Mouse (Mus musculus): ENCODE data around the gene Lrrc20. TPM values are rescaled to one million over a fixed set of nuclear protein-coding genes. Genes with fewer than 3 reads are reported as not detected.

Lrrc20 gene
- polyA plus RNA-seq, 1 experiment = 5.8 TPM

DNA sequence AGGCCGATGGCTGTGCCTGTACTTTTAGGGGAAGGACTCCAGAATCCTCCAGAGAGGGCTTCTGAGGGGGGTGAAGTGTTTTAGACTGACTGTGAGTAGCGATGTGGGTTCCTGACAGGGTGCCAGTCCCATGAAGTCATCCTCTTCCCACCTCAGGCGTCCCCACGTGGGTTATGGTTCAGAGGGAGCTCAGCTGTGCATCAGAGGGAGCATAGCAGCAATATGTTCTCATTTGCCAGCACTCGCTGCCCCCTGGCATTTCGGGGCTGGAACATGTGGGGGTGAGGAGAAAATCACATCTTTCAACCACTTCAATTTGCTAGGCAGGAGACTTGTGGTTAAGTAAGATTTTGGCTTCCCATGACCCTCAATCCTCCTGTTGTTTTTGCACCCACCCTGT lies 79.6 kb downstream of the Lrrc20 start:
- H3K4me1 ChIP-seq (ENCODE audit: control insufficient read depth, insufficient read depth, insufficient read length) = no peaks in the 10 kb centered on the region
- no peaks in the 10 kb centered on the region for H3K36me3 ChIP-seq (ENCODE audit: control insufficient read depth, insufficient read depth, low read length)
- H3K4me3 ChIP-seq (ENCODE audit: extremely low read depth, insufficient read depth, insufficient read length) = no peak overlapping the region
- no peak for DNase-seq (ENCODE audit: low read depth in 1 of 2, low spot score in 2 of 2)
- WGBS = 91% methylated on average over 6 of the region's 6 CpGs
- H3K27ac ChIP-seq (ENCODE audit: insufficient read depth, low read length) = no peak overlapping the region
- no peaks in the 10 kb centered on the region for H3K27me3 ChIP-seq (ENCODE audit: control insufficient read depth, insufficient read depth, low read length)
- TF ChIP-seq CTCF (IDR thresholded peaks at IDR 0.05; ENCODE audit: extremely low read depth, insufficient read depth, insufficient read length, insufficient replicate concordance) (no peak), POLR2A (IDR thresholded peaks at IDR 0.05; ENCODE audit: low read depth, low read length) (no peak)

DNA sequence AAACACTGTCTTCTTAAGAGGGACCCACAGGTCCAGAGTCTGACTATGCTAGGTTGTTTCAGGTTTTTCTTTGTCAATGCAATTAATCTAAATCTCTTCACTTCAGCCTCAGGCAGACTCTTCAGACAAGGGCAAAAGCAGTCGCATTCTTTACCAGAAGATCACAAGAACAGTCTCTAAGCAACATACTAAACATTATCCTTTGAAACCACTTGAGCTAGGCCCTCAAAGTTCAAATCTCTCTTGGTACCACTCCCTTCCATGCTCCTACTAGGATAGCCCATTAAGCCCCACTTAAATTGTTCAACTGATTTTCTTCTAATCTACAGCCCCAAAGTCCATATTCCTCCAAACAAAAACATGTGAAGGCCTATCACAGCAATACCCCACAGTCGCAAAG lies 83.0 kb downstream of the Lrrc20 start:
- Histone ChIP-seq H3K27ac (ENCODE audit: insufficient read depth, low read length) (no peak overlapping the region), H3K4me1 (ENCODE audit: control insufficient read depth, insufficient read depth, insufficient read length) (no peaks in the 10 kb centered on the region), H3K27me3 (ENCODE audit: control insufficient read depth, insufficient read depth, low read length) (no peaks in the 10 kb centered on the region), H3K4me3 (ENCODE audit: extremely low read depth, insufficient read depth, insufficient read length) (no peak overlapping the region), H3K36me3 (ENCODE audit: control insufficient read depth, insufficient read depth, low read length) (no peaks in the 10 kb centered on the region)
- WGBS = 88% methylated on average over 2 of the region's 2 CpGs
- TF ChIP-seq CTCF (IDR thresholded peaks at IDR 0.05; ENCODE audit: extremely low read depth, insufficient read depth, insufficient read length, insufficient replicate concordance) (no peak), POLR2A (IDR thresholded peaks at IDR 0.05; ENCODE audit: low read depth, low read length) (no peak)
- no peak for DNase-seq (ENCODE audit: low read depth in 1 of 2, low spot score in 2 of 2)

DNA sequence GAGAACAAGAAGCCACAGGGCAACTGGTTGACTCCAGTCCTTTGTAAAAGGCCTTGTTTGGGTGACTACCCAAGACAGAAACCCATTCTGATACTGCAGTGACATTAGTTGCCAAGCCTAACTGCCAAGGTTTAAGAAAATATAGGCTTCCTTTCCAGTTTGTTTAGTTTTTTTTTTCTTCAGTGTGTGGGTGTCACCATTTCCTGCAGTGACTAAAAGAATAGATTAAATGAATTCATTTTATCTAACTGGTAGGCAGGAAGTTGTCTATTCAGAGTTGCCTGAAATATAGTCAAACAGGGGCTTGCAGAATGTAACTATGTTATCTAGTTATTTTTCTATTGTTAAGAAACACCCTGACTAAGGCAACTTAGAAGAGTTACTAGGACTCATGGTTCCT lies 83.9 kb downstream of the Lrrc20 start:
- no peak overlapping the region for H3K4me3 ChIP-seq (ENCODE audit: extremely low read depth, insufficient read depth, insufficient read length)
- H3K4me1 ChIP-seq (ENCODE audit: control insufficient read depth, insufficient read depth, insufficient read length) = no peaks in the 10 kb centered on the region
- H3K36me3 ChIP-seq (ENCODE audit: control insufficient read depth, insufficient read depth, low read length) = no peaks in the 10 kb centered on the region
- TF ChIP-seq CTCF (IDR thresholded peaks at IDR 0.05; ENCODE audit: extremely low read depth, insufficient read depth, insufficient read length, insufficient replicate concordance) = no peak
- TF ChIP-seq POLR2A (IDR thresholded peaks at IDR 0.05; ENCODE audit: low read depth, low read length) = no peak
- H3K27ac ChIP-seq (ENCODE audit: insufficient read depth, low read length) = no peak overlapping the region; the same call in 1 of the 2 replicates
- no peaks in the 10 kb centered on the region for H3K27me3 ChIP-seq (ENCODE audit: control insufficient read depth, insufficient read depth, low read length)
- DNase-seq (ENCODE audit: low read depth in 1 of 2, low spot score in 2 of 2) = no peak

DNA sequence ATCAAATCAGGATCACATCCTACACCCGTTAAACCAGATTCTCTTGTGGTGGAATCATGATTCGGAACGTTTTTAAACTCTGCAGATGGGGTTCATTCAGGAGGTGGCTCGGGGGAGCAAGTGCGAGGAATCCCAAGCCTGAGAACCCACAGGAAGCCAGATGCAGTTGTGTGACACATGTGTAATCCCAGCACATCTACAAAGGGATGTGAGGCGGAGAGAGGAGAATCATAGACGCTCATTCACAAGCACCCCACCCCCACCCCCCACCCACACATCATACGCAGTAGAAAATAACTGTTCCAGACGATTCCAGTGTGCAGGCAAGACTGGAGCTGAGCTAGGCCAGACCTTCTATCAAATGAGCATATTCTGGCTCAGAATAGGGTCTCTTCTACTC lies 87.9 kb downstream of the Lrrc20 start:
- no peak overlapping the region for H3K4me3 ChIP-seq (ENCODE audit: extremely low read depth, insufficient read depth, insufficient read length)
- H3K4me1 ChIP-seq (ENCODE audit: control insufficient read depth, insufficient read depth, insufficient read length) = no peaks in the 10 kb centered on the region
- H3K27ac ChIP-seq (ENCODE audit: insufficient read depth, low read length) = no peak overlapping the region
- H3K27me3 ChIP-seq (ENCODE audit: control insufficient read depth, insufficient read depth, low read length) = no peaks in the 10 kb centered on the region
- H3K36me3 ChIP-seq (ENCODE audit: control insufficient read depth, insufficient read depth, low read length) = no peaks in the 10 kb centered on the region
- TF ChIP-seq POLR2A (IDR thresholded peaks at IDR 0.05; ENCODE audit: low read depth, low read length) = no peak
- TF ChIP-seq CTCF (IDR thresholded peaks at IDR 0.05; ENCODE audit: extremely low read depth, insufficient read depth, insufficient read length, insufficient replicate concordance) = no peak
- 88% methylated on average over 9 of the region's 9 CpGs for WGBS
- DNase-seq (ENCODE audit: low read depth in 1 of 2, low spot score in 2 of 2) = no peak

DNA sequence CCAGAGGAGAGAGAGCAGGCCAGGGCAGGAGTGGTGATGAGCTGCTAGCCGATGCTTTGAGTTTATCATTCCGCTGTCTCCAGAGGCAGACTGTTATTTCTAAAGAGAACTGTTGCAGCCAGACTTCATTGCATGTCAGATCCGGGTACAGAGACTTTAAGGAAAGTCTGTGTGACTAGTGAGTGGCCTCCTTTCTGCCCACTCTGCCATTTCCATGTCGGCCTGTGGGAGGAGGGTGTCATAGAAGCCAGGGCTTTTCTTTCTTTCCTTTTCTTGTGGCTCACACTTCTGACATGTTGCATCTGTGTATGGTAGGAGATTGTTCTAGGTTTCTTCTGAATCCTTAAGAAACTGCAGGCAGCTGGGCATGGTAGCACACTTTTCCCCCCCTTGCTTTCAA lies 88.8 kb downstream of the Lrrc20 start:
- H3K27ac ChIP-seq (ENCODE audit: insufficient read depth, low read length) = no peak overlapping the region
- H3K27me3 ChIP-seq (ENCODE audit: control insufficient read depth, insufficient read depth, low read length) = no peaks in the 10 kb centered on the region
- no peak overlapping the region for H3K4me3 ChIP-seq (ENCODE audit: extremely low read depth, insufficient read depth, insufficient read length)
- no peaks in the 10 kb centered on the region for H3K36me3 ChIP-seq (ENCODE audit: control insufficient read depth, insufficient read depth, low read length)
- DNase-seq (ENCODE audit: low read depth in 1 of 2, low spot score in 2 of 2) = no peak
- WGBS = 84% methylated on average over 4 of the region's 4 CpGs
- no peaks in the 10 kb centered on the region for H3K4me1 ChIP-seq (ENCODE audit: control insufficient read depth, insufficient read depth, insufficient read length)
- no peak for TF ChIP-seq POLR2A (IDR thresholded peaks at IDR 0.05; ENCODE audit: low read depth, low read length)
- TF ChIP-seq CTCF (IDR thresholded peaks at IDR 0.05; ENCODE audit: extremely low read depth, insufficient read depth, insufficient read length, insufficient replicate concordance) = no peak

DNA sequence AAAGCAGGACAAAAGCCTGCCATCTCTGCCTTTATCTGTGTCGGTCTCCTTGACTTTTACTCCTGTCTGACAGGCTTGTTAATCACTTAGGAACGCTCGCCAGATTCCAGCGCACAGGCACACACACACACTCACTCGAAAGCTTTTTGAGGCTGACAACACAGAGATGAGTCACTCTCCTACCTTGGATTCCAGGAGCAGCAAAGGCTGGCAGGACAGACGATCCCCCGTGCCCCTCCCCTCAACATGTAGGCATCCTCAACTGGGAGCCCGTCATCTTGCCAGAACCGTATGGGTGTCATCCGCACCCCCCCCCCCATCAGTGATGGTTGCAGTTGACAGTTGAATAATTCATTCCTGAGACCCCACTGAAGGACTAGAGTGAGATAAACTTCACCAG lies 94.6 kb downstream of the Lrrc20 start:
- H3K27ac ChIP-seq (ENCODE audit: insufficient read depth, low read length) = no peak overlapping the region
- TF ChIP-seq POLR2A (IDR thresholded peaks at IDR 0.05; ENCODE audit: low read depth, low read length) = no peak
- WGBS = 88% methylated on average over 10 of the region's 10 CpGs

DNA sequence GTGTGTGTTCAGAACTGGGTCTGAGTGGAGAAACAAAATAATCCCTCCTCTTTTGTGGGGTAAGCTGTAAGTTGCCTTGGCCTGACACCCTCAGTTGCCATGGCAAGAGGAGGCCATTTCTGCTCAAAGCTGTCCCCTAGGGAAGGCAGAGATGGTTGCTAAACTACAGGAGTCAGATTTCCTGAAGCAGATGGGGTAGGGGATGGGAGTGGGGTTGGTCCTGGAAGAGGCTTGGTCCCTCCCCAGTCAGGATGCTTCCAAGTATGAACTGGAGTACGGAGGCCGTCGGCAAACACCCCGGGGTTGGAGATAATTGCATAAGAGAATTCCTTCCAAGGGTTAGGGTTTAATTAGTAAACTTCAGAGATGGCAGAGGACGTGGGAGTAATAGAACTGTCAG lies 96.5 kb downstream of the Lrrc20 start:
- Histone ChIP-seq H3K27ac (ENCODE audit: insufficient read depth, low read length) (no peak overlapping the region), H3K36me3 (ENCODE audit: control insufficient read depth, insufficient read depth, low read length) (no peaks in the 10 kb centered on the region), H3K4me3 (ENCODE audit: extremely low read depth, insufficient read depth, insufficient read length) (no peak overlapping the region), H3K27me3 (ENCODE audit: control insufficient read depth, insufficient read depth, low read length) (no peaks in the 10 kb centered on the region), H3K4me1 (ENCODE audit: control insufficient read depth, insufficient read depth, insufficient read length) (no peaks in the 10 kb centered on the region)
- TF ChIP-seq CTCF (IDR thresholded peaks at IDR 0.05; ENCODE audit: extremely low read depth, insufficient read depth, insufficient read length, insufficient replicate concordance) (no peak), POLR2A (IDR thresholded peaks at IDR 0.05; ENCODE audit: low read depth, low read length) (no peak)
- 88% methylated on average over 5 of the region's 5 CpGs for WGBS
- DNase-seq (ENCODE audit: low read depth in 1 of 2, low spot score in 2 of 2) = no peak

More for the DNA sequence above, 94.6 kb downstream of the Lrrc20 start:
- no peak for DNase-seq (ENCODE audit: low read depth in 1 of 2, low spot score in 2 of 2)
- H3K27me3 ChIP-seq (ENCODE audit: control insufficient read depth, insufficient read depth, low read length) = no peaks in the 10 kb centered on the region
- H3K4me3 ChIP-seq (ENCODE audit: extremely low read depth, insufficient read depth, insufficient read length) = no peak overlapping the region
- no peaks in the 10 kb centered on the region for H3K4me1 ChIP-seq (ENCODE audit: control insufficient read depth, insufficient read depth, insufficient read length)
- no peaks in the 10 kb centered on the region for H3K36me3 ChIP-seq (ENCODE audit: control insufficient read depth, insufficient read depth, low read length)

Measured in spleen, adult 2 months (tissue).